Mouse (Mus musculus) embryonic facial prominence, embryonic 15.5 days (tissue): ENCODE measurements around the gene Hmgcl. TPM values are rescaled to one million over a fixed set of nuclear protein-coding genes. Genes with fewer than 3 reads are reported as not detected.

Experiments
- polyA plus RNA-seq: library from polyadenylated mRNA; unstranded; fragments of >200 nt; fragmentation: Nextera tagmentation; extraction: Ambion mirVana; gene quantifications from 2 replicates; pipeline ENCODE4 v1.2.1, GENCODE M21; 2015

Gene Hmgcl
- polyA plus RNA-seq, 1 experiment from 2014 or later = 78.2 TPM

Other genes with a start within 250 kb of the Hmgcl start
- 0.62 and 1.1 TPM in 2 replicates for gene Il22ra1, start 218.3 kb upstream of the Hmgcl start, polyA plus RNA-seq
- gene Myom3, start 186.7 kb upstream of the Hmgcl start, polyA plus RNA-seq = 6.3 and 7.7 TPM in 2 replicates
- gene Srsf10, start 90.7 kb upstream of the Hmgcl start, polyA plus RNA-seq = 198 and 214 TPM in 2 replicates
- 157 and 161 TPM in 2 replicates for gene Pnrc2, start 72.6 kb upstream of the Hmgcl start, polyA plus RNA-seq
- 0.85 and 1.0 TPM in 2 replicates for gene Cnr2, start 51.1 kb upstream of the Hmgcl start, polyA plus RNA-seq
- 78.2 and 82.1 TPM in 2 replicates for gene Fuca1, start 25.7 kb upstream of the Hmgcl start, polyA plus RNA-seq
- gene Gale, start 17.3 kb downstream of the Hmgcl start, polyA plus RNA-seq = 44.7 and 48.0 TPM in 2 replicates
- gene Lypla2, start 26.2 kb downstream of the Hmgcl start, polyA plus RNA-seq = 119 and 126 TPM in 2 replicates
- gene Pithd1, start 40.8 kb downstream of the Hmgcl start, polyA plus RNA-seq = 52.7 and 56.7 TPM in 2 replicates
- 43.0 and 44.8 TPM in 2 replicates for gene Eloa, start 75.3 kb downstream of the Hmgcl start, polyA plus RNA-seq
- 427 and 463 TPM in 2 replicates for gene Rpl11, start 107.0 kb downstream of the Hmgcl start, polyA plus RNA-seq
- gene Id3, start 197.0 kb downstream of the Hmgcl start, polyA plus RNA-seq = 432 and 441 TPM in 2 replicates
- 10.1 and 12.5 TPM in 2 replicates for gene E2f2, start 225.9 kb downstream of the Hmgcl start, polyA plus RNA-seq